Mouse (Mus musculus) hindbrain, embryonic 11.5 days (tissue): Measurements from ENCODE around the gene Pcx. TPM values are rescaled to one million over a fixed set of nuclear protein-coding genes. Genes with fewer than 3 reads are reported as not detected.

Experiments used
- ATAC-seq: fragments of 200-750 bp; cut with Nextera tagmentation; 2 replicates; pipeline ENCODE4 v1.8.0; 2017; ENCODE audit warnings: mild to moderate bottlenecking, moderate TSS enrichment, moderate library complexity; ENCODE audit not compliant: low FRiP score
- DNase-seq: peaks from one replicate; pipeline ENCODE4 v3.0.0-alpha.2; 2015; ENCODE audit warnings: low spot score
- H3K27ac ChIP-seq: fragments of 300-500 bp; sonication (generic); 2 replicates; pipeline ENCODE4 v1.5.1; 2014; ENCODE audit warnings: mild to moderate bottlenecking, low read depth, low read length
- H3K27me3 ChIP-seq: fragments of 300-500 bp; sonication (generic); 2 replicates; pipeline ENCODE4 v1.6.1; 2014; ENCODE audit warnings: mild to moderate bottlenecking, low read length, moderate library complexity, mixed read lengths; ENCODE audit not compliant: control insufficient read depth, insufficient read depth
- H3K36me3 ChIP-seq: fragments of 300-500 bp; sonication (generic); 2 replicates; pipeline ENCODE4 v1.6.1; 2014; ENCODE audit warnings: mild to moderate bottlenecking, low read length, moderate library complexity, mixed read lengths; ENCODE audit not compliant: control insufficient read depth, insufficient read depth
- H3K4me1 ChIP-seq: fragments of 300-500 bp; sonication (generic); replicated peaks from 2 replicates; pipeline ENCODE4 v1.6.1; 2014; ENCODE audit warnings: low read length, mixed read lengths; ENCODE audit not compliant: control insufficient read depth, insufficient read depth
- H3K4me2 ChIP-seq: fragments of 300-500 bp; sonication (generic); replicated peaks from 2 replicates; pipeline ENCODE4 v1.6.1; 2014; ENCODE audit warnings: mild to moderate bottlenecking, low read depth, low read length
- H3K4me3 ChIP-seq: fragments of 300-500 bp; sonication (generic); 2 replicates; pipeline ENCODE4 v1.5.1; 2014; ENCODE audit warnings: low read depth, low read length
- H3K9ac ChIP-seq: fragments of 300-500 bp; sonication (generic); 2 replicates; pipeline ENCODE4 v1.6.1; 2014; ENCODE audit warnings: low read depth, low read length
- H3K9me3 ChIP-seq: fragments of 300-500 bp; sonication (generic); 2 replicates; pipeline ENCODE4 v1.6.1; 2016; ENCODE audit warnings: low read length; ENCODE audit not compliant: control insufficient read depth
- WGBS: fragments of 180-500 bp; shearing (Covaris S2); extraction: QIAGEN DNeasy Blood & Tissue Kit; methylation state at CpG from one replicate; pipeline ENCODE4 v1.1.7; 2014; 5-methylcytosine and 5-hydroxymethylcytosine counted together
- polyA plus RNA-seq: library from polyadenylated mRNA; unstranded; fragments of >200 nt; fragmentation: Nextera tagmentation; extraction: Ambion mirVana; gene quantifications from 2 replicates; pipeline ENCODE4 v1.2.1, GENCODE M21; 2014

Pcx gene
- polyA plus RNA-seq, 1 experiment from 2014 or later = 11.8 TPM

DNA sequence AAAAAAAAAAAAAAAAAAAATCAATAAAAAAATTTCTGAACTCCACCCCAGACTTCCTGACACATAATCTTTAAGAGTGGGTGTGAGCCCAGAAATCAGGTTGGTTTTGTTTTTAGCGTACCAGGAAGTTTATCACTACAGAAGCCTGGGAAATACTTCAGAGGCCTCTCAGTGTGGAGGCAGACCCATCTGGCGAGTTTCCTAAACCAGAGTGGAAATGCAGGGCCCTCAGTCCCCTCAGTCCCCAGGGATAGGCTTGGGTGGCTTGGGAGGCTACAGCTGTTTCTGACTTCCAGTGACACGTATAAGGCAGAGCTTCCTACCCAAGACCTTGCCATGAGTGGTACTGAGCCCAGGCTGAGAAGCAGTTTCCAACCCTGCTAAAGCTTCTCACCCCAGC lies 2.5 kb upstream of the Pcx start:
- H3K4me2 ChIP-seq = no peak overlapping the region
- ATAC-seq (no peak), DNase-seq (no peak)
- no peak overlapping the region for H3K4me3 ChIP-seq
- no peaks in the 10 kb centered on the region for H3K4me1 ChIP-seq
- no peak overlapping the region for H3K27ac ChIP-seq
- no peaks in the 10 kb centered on the region for H3K36me3 ChIP-seq
- no peaks in the 10 kb centered on the region for H3K9me3 ChIP-seq
- H3K27me3 ChIP-seq = no peaks in the 10 kb centered on the region
- no peak overlapping the region for H3K9ac ChIP-seq
- WGBS = 77% methylated on average over 3 of the region's 3 CpGs

- peak overlapping the region; percentile 62 for H3K4me2 ChIP-seq
- H3K27ac ChIP-seq = no peak overlapping the region
- no peak overlapping the region for H3K9ac ChIP-seq
- DNase-seq = no peak
- H3K27me3 ChIP-seq = no peaks in the 10 kb centered on the region
- no peak for ATAC-seq
- H3K4me3 ChIP-seq = peak overlapping the region; percentile 70; the same call in 1 of the 2 replicates
- no peaks in the 10 kb centered on the region for H3K4me1 ChIP-seq
- no peaks in the 10 kb centered on the region for H3K9me3 ChIP-seq
- 11% methylated on average over 13 of the region's 13 CpGs for WGBS
- no peaks in the 10 kb centered on the region for H3K36me3 ChIP-seq
These were observed 1.0 kb downstream of the Pcx start for GRCm38 (mm10) chr19:4511116-4511841.

GRCm38 (mm10) chr19:4513236-4513858 lies 3.1 kb downstream of the Pcx start:
- H3K9ac ChIP-seq = no peak overlapping the region
- H3K27me3 ChIP-seq = no peaks in the 10 kb centered on the region
- no peak overlapping the region for H3K4me2 ChIP-seq
- no peak overlapping the region for H3K27ac ChIP-seq
- DNase-seq = no peak
- ATAC-seq = no peak
- H3K4me3 ChIP-seq = no peak overlapping the region
- H3K9me3 ChIP-seq = no peaks in the 10 kb centered on the region
- H3K36me3 ChIP-seq = no peaks in the 10 kb centered on the region
- 70% methylated on average over 4 of the region's 4 CpGs for WGBS
- no peaks in the 10 kb centered on the region for H3K4me1 ChIP-seq

DNA sequence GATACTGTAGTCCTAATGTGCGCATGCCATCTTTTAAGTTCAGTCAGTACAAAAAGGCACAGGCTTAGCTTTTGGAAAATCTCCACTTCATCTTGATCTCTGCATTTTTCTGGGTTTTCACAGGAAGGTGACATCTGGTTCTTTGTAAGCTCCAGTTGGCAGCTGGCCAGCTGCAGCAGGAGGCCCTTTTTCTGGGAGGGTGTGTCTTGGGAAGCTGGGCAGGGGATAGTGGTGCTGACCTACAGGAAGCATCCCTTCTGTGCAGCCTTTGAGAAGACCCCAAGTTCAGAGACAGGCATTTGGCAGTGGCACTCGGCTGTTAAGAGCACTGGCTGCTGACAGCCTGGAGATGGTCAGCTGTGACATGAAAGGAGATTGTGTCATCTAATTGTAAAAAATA lies 5.5 kb downstream of the Pcx start:
- no peak overlapping the region for H3K4me2 ChIP-seq
- H3K4me3 ChIP-seq = no peak overlapping the region
- H3K4me1 ChIP-seq = no peaks in the 10 kb centered on the region
- ATAC-seq (no peak), DNase-seq (peak; percentile 38)
- no peaks in the 10 kb centered on the region for H3K9me3 ChIP-seq
- no peak overlapping the region for H3K9ac ChIP-seq
- no peak overlapping the region for H3K27ac ChIP-seq
- H3K36me3 ChIP-seq = no peaks in the 10 kb centered on the region
- 64% methylated on average over 2 of the region's 2 CpGs for WGBS
- H3K27me3 ChIP-seq = no peaks in the 10 kb centered on the region

GRCm38 (mm10) chr19:4516288-4516687 lies 6.0 kb downstream of the Pcx start:
- no peak overlapping the region for H3K4me2 ChIP-seq
- ATAC-seq (no peak), DNase-seq (no peak)
- H3K27ac ChIP-seq = no peak overlapping the region
- H3K27me3 ChIP-seq = no peaks in the 10 kb centered on the region
- no peaks in the 10 kb centered on the region for H3K36me3 ChIP-seq
- 69% methylated on average over 2 of the region's 2 CpGs for WGBS
- H3K4me1 ChIP-seq = no peaks in the 10 kb centered on the region
- no peak overlapping the region for H3K4me3 ChIP-seq
- no peaks in the 10 kb centered on the region for H3K9me3 ChIP-seq
- no peak overlapping the region for H3K9ac ChIP-seq

GRCm38 (mm10) chr19:4517483-4517882 lies 7.2 kb downstream of the Pcx start:
- H3K4me1 ChIP-seq = no peaks in the 10 kb centered on the region
- no peaks in the 10 kb centered on the region for H3K9me3 ChIP-seq
- H3K9ac ChIP-seq = no peak overlapping the region
- DNase-seq (no peak), ATAC-seq (no peak)
- H3K4me2 ChIP-seq = no peak overlapping the region
- WGBS = 85% methylated on average over 1 of the region's 1 CpGs
- H3K36me3 ChIP-seq = no peaks in the 10 kb centered on the region
- H3K4me3 ChIP-seq = no peak overlapping the region
- H3K27ac ChIP-seq = no peak overlapping the region
- H3K27me3 ChIP-seq = no peaks in the 10 kb centered on the region

- ATAC-seq (no peak), DNase-seq (no peak)
- no peaks in the 10 kb centered on the region for H3K36me3 ChIP-seq
- H3K27ac ChIP-seq = no peak overlapping the region
- no peaks in the 10 kb centered on the region for H3K27me3 ChIP-seq
- H3K4me3 ChIP-seq = no peak overlapping the region
- 84% methylated on average over 3 of the region's 3 CpGs for WGBS
- H3K9me3 ChIP-seq = no peaks in the 10 kb centered on the region
- H3K4me2 ChIP-seq = no peak overlapping the region
- no peaks in the 10 kb centered on the region for H3K4me1 ChIP-seq
- H3K9ac ChIP-seq = no peak overlapping the region
These were observed 11.3 kb downstream of the Pcx start for GRCm38 (mm10) chr19:4521426-4522050.

DNA sequence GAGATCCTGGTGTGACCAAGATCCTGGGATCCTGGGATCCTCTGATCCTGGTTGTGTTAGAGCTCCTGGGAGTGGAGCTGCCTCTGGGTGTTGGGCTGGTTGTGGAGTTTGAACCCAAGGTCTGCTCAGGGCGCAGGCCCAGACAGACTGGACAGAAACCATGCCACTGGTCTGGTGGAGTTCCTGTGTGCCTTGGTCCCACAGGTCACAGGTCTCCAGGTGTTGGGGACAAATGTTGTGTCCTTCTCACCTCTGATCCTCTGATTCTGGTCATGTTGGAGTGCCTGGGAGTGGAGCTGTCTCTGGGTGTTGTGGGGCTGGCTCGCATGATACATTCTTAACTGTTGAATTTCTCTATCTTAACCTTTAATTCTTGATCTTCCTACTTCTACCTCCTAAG lies 24.4 kb downstream of the Pcx start:
- Histone ChIP-seq H3K4me3 (no peak overlapping the region), H3K27ac (no peak overlapping the region), H3K9ac (no peak overlapping the region), H3K9me3 (no peaks in the 10 kb centered on the region), H3K27me3 (no peaks in the 10 kb centered on the region), H3K36me3 (no peaks in the 10 kb centered on the region), H3K4me2 (no peak overlapping the region), H3K4me1 (no peaks in the 10 kb centered on the region)
- ATAC-seq (no peak), DNase-seq (no peak)
- 91% methylated on average over 2 of the region's 2 CpGs for WGBS

DNA sequence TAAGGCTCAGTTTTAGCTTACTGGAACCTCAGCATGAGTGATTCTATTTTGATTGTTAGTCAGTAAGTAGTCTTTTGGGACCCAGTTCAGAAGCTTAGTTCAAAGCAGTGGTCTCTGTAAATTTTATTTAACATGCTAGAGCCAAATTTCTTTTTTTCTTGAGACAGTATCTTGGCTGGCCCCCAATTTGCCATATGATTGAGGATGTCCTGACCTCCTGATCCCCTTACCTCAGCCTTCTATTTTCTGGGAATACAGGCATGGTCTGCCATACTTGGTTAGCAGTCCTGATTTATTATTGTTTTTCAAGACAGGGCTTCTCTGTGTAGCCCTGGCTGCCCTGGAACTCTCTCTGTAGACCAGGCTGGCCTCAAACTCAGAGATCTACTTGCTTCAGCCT lies 25.6 kb downstream of the Pcx start:
- DNase-seq = no peak
- Histone ChIP-seq H3K36me3 (no peaks in the 10 kb centered on the region), H3K27me3 (no peaks in the 10 kb centered on the region), H3K27ac (no peak overlapping the region), H3K4me3 (no peak overlapping the region), H3K4me2 (no peak overlapping the region), H3K4me1 (no peaks in the 10 kb centered on the region), H3K9ac (no peak overlapping the region), H3K9me3 (no peaks in the 10 kb centered on the region)
- no peak for ATAC-seq
